Mouse (Mus musculus) liver, embryonic 11.5 days (tissue): ENCODE measurements around the gene Slc25a12. TPM values are rescaled to one million over a fixed set of nuclear protein-coding genes. Genes with fewer than 3 reads are reported as not detected.

Experiments
- ATAC-seq: fragments of 200-750 bp; cut with Nextera tagmentation; replicated peaks from 2 replicates; pipeline ENCODE4 v1.8.0; 2017; ENCODE audit warnings: moderate number of reproducible peaks, mild to moderate bottlenecking, moderate TSS enrichment, moderate library complexity; ENCODE audit not compliant: low FRiP score
- DNase-seq: peaks from one replicate; pipeline ENCODE4 v3.0.0-alpha.2; 2017; ENCODE audit warnings: low spot score
- H3K27ac ChIP-seq: fragments of 300-500 bp; sonication (generic); 2 replicates; pipeline ENCODE4 v1.5.1; 2014; ENCODE audit warnings: mild to moderate bottlenecking, low read depth, low read length, control low read depth
- H3K27me3 ChIP-seq: fragments of 300-500 bp; sonication (generic); replicated peaks from 2 replicates; pipeline ENCODE4 v1.6.1; 2014; ENCODE audit warnings: low read length, mixed read lengths; ENCODE audit not compliant: control insufficient read depth, insufficient read depth
- H3K36me3 ChIP-seq: fragments of 300-500 bp; sonication (generic); 2 replicates; pipeline ENCODE4 v1.6.1; 2014; ENCODE audit warnings: mild to moderate bottlenecking, low read length, moderate library complexity, mixed read lengths; ENCODE audit not compliant: control insufficient read depth, insufficient read depth
- H3K4me1 ChIP-seq: fragments of 300-500 bp; sonication (generic); replicated peaks from 2 replicates; pipeline ENCODE4 v1.6.1; 2014; ENCODE audit warnings: low read length, mixed read lengths; ENCODE audit not compliant: control insufficient read depth, insufficient read depth
- H3K4me2 ChIP-seq: fragments of 300-500 bp; sonication (generic); 2 replicates; pipeline ENCODE4 v1.6.1; 2014; ENCODE audit warnings: mild to moderate bottlenecking, control low read depth, moderate library complexity
- H3K4me3 ChIP-seq: fragments of 300-500 bp; sonication (generic); 2 replicates; pipeline ENCODE4 v1.5.1; 2014; ENCODE audit warnings: low read depth, low read length, control low read depth
- H3K9ac ChIP-seq: fragments of 300-500 bp; sonication (generic); 2 replicates; pipeline ENCODE4 v1.6.1; 2014; ENCODE audit warnings: low read depth, low read length, control low read depth
- H3K9me3 ChIP-seq: fragments of 300-500 bp; sonication (generic); 2 replicates; pipeline ENCODE4 v1.6.1; 2016; ENCODE audit warnings: low read length, inconsistent platforms, mixed read lengths; ENCODE audit not compliant: control insufficient read depth
- WGBS: fragments of 180-500 bp; shearing (Covaris S2); extraction: QIAGEN DNeasy Blood & Tissue Kit; methylation state at CpG from one replicate; pipeline ENCODE4 v1.1.7; 2014; 5-methylcytosine and 5-hydroxymethylcytosine counted together
- polyA plus RNA-seq: library from polyadenylated mRNA; unstranded; fragments of >200 nt; fragmentation: Nextera tagmentation; extraction: Ambion mirVana; gene quantifications from 2 replicates; pipeline ENCODE4 v1.2.1, GENCODE M21; 2014

The Slc25a12 gene
- polyA plus RNA-seq, 1 experiment from 2014 or later: 35.9 TPM

DNA sequence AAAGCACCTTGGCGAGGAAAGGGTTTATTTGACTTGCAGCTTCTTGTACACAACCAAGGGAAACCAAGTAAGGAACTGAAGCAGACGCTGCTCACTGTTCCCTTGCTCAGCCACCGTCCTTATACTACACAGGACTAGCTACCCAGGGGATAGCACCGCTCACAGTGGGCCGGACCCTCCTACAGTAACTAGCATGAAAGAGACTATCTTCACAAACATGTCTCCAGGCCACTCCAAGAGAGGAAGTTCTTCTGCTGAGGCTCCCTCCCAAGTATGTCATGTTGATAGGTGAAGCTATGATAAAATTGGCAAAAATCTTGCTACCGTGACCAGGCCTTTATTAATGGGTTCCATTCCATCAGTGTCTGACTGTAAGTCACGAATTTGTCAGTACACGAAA, 98.9 kb downstream of the Slc25a12 start:
- peaks cover 14% of the 10 kb centered on the region for H3K4me1 ChIP-seq
- 73% methylated on average over 8 of the region's 8 CpGs for WGBS
- H3K9me3 ChIP-seq: no peaks in the 10 kb centered on the region
- peak; percentile 48; the same call in 1 of the 2 replicates for ATAC-seq
- no peak overlapping the region for H3K9ac ChIP-seq
- no peak overlapping the region for H3K4me2 ChIP-seq
- DNase-seq: no peak
- H3K36me3 ChIP-seq: peaks cover 5% of the 10 kb centered on the region; the same call in 1 of the 2 replicates
- H3K27ac ChIP-seq: peak overlapping the region; percentile 1; the same call in 1 of the 2 replicates
- H3K4me3 ChIP-seq: no peak overlapping the region
- H3K27me3 ChIP-seq: no peaks in the 10 kb centered on the region

DNA sequence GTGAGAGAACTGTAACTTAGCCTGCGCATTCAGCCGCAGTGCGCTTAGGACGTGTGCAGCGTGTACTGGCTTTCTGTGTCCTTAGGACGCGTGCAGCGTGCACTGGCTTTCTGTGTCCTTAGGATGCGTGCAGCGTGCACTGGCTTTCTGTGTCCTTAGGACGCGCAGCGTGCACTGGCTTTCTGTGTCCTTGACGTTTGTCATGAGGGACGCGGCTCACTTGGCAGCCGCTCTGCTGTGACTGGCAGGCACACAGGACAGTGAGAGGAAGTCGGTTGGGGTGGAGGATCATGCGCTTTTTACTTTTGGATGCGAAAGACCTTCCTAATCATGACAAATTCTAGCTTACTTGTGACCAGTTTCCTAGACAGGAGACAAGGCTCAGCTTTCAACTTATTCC, 103.0 kb downstream of the Slc25a12 start:
- ATAC-seq: no peak
- H3K4me2 ChIP-seq: no peak overlapping the region
- H3K4me3 ChIP-seq: no peak overlapping the region
- H3K27ac ChIP-seq: no peak overlapping the region
- H3K4me1 ChIP-seq: peaks cover 8% of the 10 kb centered on the region
- 95% methylated on average over 20 of the region's 20 CpGs for WGBS
- no peak overlapping the region for H3K9ac ChIP-seq
- DNase-seq: no peak
- H3K9me3 ChIP-seq: no peaks in the 10 kb centered on the region
- H3K27me3 ChIP-seq: no peaks in the 10 kb centered on the region
- H3K36me3 ChIP-seq: peaks cover 18% of the 10 kb centered on the region; the same call in 1 of the 2 replicates

DNA sequence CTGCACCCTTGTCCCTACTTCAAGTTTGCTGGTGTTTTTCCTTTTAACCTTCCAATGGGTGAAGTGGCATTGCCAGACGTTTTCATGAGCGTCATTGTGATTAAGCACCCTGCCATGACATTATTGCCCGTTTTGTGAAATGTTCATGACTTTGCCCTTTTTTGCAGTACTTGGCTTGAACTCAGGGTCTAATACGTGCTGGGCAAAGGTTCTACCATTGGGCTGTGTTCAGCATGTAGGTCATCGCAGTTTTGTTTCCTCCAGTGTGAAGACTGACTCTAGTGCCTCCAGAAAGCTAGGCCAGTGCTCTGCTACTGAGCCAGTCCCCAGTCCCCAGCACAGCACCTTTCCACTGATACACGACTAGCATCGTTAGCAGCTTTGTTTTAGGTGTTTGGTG, 111.0 kb downstream of the Slc25a12 start:
- no peaks in the 10 kb centered on the region for H3K27me3 ChIP-seq
- H3K36me3 ChIP-seq: peaks cover 33% of the 10 kb centered on the region

DNA sequence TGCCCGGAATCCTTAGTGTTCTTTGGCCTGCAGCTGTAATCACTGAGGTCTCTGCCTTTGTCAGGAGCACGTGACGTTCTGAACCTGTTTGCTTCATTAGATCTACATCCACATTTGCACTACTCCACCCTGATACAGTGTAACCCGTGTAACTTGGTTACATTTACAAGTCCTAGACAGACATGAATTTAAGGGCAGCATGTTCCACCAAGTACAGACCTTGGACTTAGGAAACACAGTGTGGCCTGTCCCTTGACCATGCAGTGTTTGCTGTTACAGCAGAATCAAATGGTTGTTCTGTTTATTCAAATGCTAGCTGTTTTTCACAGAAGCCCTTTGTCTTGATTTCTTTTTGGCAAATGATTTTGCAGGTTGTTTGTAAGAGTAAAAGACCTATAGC, 112.7 kb downstream of the Slc25a12 start:
- Histone ChIP-seq H3K9me3 (no peaks in the 10 kb centered on the region), H3K27ac (no peak overlapping the region), H3K27me3 (no peaks in the 10 kb centered on the region), H3K36me3 (peaks cover 29% of the 10 kb centered on the region), H3K4me3 (no peak overlapping the region), H3K9ac (no peak overlapping the region), H3K4me2 (no peak overlapping the region), H3K4me1 (no peaks in the 10 kb centered on the region; the same call in 1 of the 2 replicates)
- ATAC-seq (no peak), DNase-seq (no peak)
- WGBS: 78% methylated on average over 4 of the region's 4 CpGs

More for the DNA sequence above, 111.0 kb downstream of the Slc25a12 start:
- no peak overlapping the region for H3K4me2 ChIP-seq
- H3K27ac ChIP-seq: no peak overlapping the region
- H3K9me3 ChIP-seq: no peaks in the 10 kb centered on the region
- H3K4me3 ChIP-seq: no peak overlapping the region
- ATAC-seq (no peak), DNase-seq (peak; percentile 15)
- WGBS: 89% methylated on average over 7 of the region's 7 CpGs
- no peaks in the 10 kb centered on the region; the same call in 1 of the 2 replicates for H3K4me1 ChIP-seq
- H3K9ac ChIP-seq: no peak overlapping the region

DNA sequence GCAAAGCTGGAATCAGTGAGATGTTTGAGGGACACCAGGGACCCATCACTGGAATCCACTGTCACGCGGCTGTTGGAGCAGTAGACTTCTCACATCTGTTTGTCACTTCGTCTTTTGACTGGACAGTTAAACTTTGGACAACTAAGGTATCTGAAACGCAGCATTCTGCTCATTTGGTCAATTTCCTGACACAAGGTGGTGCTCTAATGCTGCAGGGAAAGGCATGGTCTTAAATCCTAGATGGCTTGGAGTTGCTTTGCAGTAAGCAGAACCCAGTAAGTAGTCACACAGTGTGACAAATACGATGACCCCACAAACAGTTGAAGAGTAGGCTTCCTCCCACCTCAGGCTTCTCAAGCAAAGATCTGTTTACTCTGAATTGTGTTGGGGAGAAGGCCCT, 116.7 kb downstream of the Slc25a12 start:
- H3K36me3 ChIP-seq: peaks cover 19% of the 10 kb centered on the region

DNA sequence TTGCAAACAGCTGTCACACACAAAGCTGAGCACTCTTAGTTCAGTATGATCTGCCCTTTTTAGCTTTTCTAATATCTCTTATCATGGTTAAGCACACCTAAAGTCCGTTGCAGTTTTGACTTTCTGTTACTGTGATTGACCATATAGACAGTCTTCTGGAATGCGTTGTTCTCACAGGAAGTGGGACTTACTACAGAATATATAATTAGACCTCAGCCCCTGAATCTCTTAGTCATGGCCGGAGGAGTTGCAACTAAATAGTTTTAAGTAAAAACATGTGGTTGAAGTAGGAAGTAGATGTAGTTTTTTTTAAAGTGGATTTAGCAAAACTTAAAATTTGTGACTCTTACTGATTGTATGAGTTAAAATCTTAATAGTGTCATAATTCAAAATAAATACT, 119.5 kb downstream of the Slc25a12 start:
- whole genome bisulfite sequencing: 50% methylated on average over 3 of the region's 3 CpGs
- DNase-seq: no peak
- Histone ChIP-seq H3K4me2 (no peak overlapping the region), H3K9ac (no peak overlapping the region), H3K27me3 (no peaks in the 10 kb centered on the region), H3K4me1 (no peaks in the 10 kb centered on the region), H3K27ac (no peak overlapping the region), H3K4me3 (no peak overlapping the region), H3K36me3 (peaks cover 12% of the 10 kb centered on the region), H3K9me3 (no peaks in the 10 kb centered on the region)
- no peak for ATAC-seq

More for the DNA sequence above, 116.7 kb downstream of the Slc25a12 start:
- H3K27ac ChIP-seq: no peak overlapping the region
- ATAC-seq (no peak), DNase-seq (no peak)
- WGBS: 86% methylated on average over 5 of the region's 5 CpGs
- H3K4me1 ChIP-seq: no peaks in the 10 kb centered on the region; the same call in 1 of the 2 replicates
- no peaks in the 10 kb centered on the region for H3K9me3 ChIP-seq
- no peak overlapping the region for H3K4me3 ChIP-seq
- no peak overlapping the region for H3K4me2 ChIP-seq
- no peak overlapping the region for H3K9ac ChIP-seq
- H3K27me3 ChIP-seq: no peaks in the 10 kb centered on the region

DNA sequence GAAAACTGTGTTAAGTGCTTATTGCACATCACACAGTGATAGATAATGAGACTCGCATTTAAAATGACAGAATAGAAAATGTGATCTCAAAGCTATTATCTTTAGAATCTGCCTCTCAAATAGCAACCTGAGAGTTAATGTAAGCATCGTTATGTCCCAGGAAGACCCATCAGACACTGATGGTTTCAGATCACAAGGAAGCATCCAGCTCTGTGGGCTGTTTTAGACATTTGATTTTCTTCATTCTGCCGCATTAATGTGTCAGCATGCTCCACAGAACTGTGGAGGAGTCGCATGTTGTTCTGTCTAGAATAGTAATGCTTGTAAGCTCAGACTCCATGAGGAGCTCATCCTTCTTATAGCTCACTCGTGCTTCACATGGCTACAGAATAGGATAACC, 121.5 kb downstream of the Slc25a12 start:
- no peaks in the 10 kb centered on the region for H3K9me3 ChIP-seq
- no peak for ATAC-seq
- whole genome bisulfite sequencing: 93% methylated on average over 5 of the region's 5 CpGs
- no peaks in the 10 kb centered on the region for H3K4me1 ChIP-seq
- DNase-seq: no peak
- no peak overlapping the region for H3K27ac ChIP-seq
- no peak overlapping the region for H3K4me2 ChIP-seq
- peaks cover 8% of the 10 kb centered on the region; the same call in 1 of the 2 replicates for H3K36me3 ChIP-seq
- no peak overlapping the region for H3K4me3 ChIP-seq
- no peaks in the 10 kb centered on the region for H3K27me3 ChIP-seq
- H3K9ac ChIP-seq: no peak overlapping the region

DNA sequence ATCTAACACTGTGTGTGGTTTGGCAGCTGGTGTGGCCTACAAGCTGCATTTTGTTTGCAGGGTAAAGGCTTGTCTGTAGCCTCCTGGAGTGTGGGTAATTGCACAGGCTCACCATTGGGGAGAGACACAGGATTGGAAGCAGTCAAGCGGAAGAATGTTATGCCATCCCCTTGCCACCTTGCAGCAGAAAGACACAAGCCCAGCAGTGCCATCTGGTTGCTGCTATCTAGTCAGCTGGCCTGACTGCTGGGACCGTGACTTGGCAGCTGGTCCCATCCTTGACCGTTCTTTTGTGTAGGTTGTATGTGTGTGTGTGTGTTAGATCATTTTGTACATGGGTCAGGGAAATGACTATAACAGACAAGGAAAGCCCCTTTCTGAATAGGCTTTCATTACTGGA, 122.1 kb downstream of the Slc25a12 start:
- Histone ChIP-seq H3K4me1 (no peaks in the 10 kb centered on the region), H3K9me3 (no peaks in the 10 kb centered on the region), H3K36me3 (peaks cover 3% of the 10 kb centered on the region; the same call in 1 of the 2 replicates), H3K9ac (no peak overlapping the region), H3K4me2 (no peak overlapping the region), H3K27ac (no peak overlapping the region), H3K27me3 (no peaks in the 10 kb centered on the region), H3K4me3 (no peak overlapping the region)
- WGBS: 89% methylated on average over 3 of the region's 3 CpGs
- no peak for DNase-seq
- no peak for ATAC-seq

DNA sequence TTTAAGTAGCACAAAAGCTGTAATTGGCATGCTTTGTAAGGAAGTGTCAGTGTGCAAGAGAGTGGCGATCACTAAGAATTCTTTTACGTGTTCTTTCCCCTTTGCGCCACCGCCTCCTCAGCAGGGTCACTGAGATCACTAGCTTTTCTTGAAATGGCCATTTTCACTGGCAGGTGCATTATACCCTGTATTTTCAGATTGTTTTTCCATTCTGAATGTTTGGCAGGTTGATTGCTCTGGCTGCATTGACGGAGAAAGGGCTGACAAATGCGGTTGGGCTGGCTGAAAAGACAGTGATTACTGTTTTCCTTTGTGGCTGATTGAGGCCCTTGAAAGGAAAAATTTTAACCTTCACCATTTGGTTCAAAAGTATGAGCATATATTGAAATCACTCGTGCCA, 122.7 kb downstream of the Slc25a12 start:
- no peaks in the 10 kb centered on the region for H3K9me3 ChIP-seq
- H3K4me2 ChIP-seq: no peak overlapping the region
- DNase-seq: no peak
- no peak for ATAC-seq
- no peak overlapping the region for H3K4me3 ChIP-seq
- no peaks in the 10 kb centered on the region for H3K27me3 ChIP-seq
- no peak overlapping the region for H3K9ac ChIP-seq
- H3K36me3 ChIP-seq: peaks cover 3% of the 10 kb centered on the region; the same call in 1 of the 2 replicates
- WGBS: 93% methylated on average over 7 of the region's 7 CpGs
- H3K27ac ChIP-seq: no peak overlapping the region
- no peaks in the 10 kb centered on the region for H3K4me1 ChIP-seq
